Mouse (Mus musculus) brain, embryonic 14.5 days (tissue): ENCODE measurements around the gene Mettl26.

Experiments used
- CTCF ChIP-seq: fragments of 200-500 bp; IDR thresholded peaks from 2 replicates; pipeline ENCODE4 v1.5.1; 2012; ENCODE audit warnings: inconsistent platforms, mild to moderate bottlenecking, moderate library complexity, borderline replicate concordance; ENCODE audit not compliant: insufficient read depth, insufficient read length; ENCODE audit errors: extremely low read depth
- POLR2A ChIP-seq: fragments of 200-500 bp; IDR thresholded peaks from 2 replicates; pipeline ENCODE4 v1.6.1; 2012; ENCODE audit warnings: mild to moderate bottlenecking, inconsistent platforms, borderline replicate concordance; ENCODE audit not compliant: poor library complexity, insufficient read depth, insufficient read length, severe bottlenecking; ENCODE audit errors: extremely low read depth

DNA sequence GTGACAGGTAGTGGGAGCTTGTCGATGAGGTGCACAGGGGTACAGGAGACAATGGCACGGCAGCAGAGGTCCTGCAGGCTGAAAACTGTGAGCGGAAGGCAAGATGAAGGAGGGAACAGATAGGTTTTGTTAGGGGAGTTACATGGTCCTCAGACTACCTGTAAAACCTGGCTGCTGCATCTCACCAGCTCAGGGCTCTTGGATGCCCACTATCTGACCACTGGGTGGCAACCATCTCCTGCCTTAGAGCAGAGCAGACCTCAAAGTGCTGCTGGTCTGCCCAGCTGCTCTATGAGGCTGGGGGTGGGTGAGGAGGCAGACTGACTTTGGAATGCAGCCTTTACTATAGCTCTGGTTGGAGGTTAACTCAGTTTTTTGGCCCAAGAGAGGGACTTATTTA is 8.9 kb downstream of the Mettl26 start:
- TF ChIP-seq CTCF (no peak), POLR2A (no peak)
